Mouse (Mus musculus) C2C12 (cell line): ENCODE results near the gene Nudcd2. TPM values are rescaled to one million over a fixed set of nuclear protein-coding genes. Genes with fewer than 3 reads are reported as not detected.

Source experiments
- H3K27me3 ChIP-seq: one replicate; pipeline ENCODE4 v1.6.1; 2011; ENCODE audit not compliant: control insufficient read depth, insufficient read depth, insufficient read length
- H3K36me3 ChIP-seq: one replicate; pipeline ENCODE4 v1.6.1; 2011; ENCODE audit not compliant: control insufficient read depth, insufficient read depth
- H3K4me3 ChIP-seq: one replicate; pipeline ENCODE4 v1.5.1; 2011; ENCODE audit warnings: mild to moderate bottlenecking, control low read depth; ENCODE audit not compliant: poor library complexity, insufficient read depth, severe bottlenecking
- H3K79me2 ChIP-seq: one replicate; pipeline ENCODE4 v1.6.1; 2011; ENCODE audit not compliant: control insufficient read depth, insufficient read depth
- H3K79me3 ChIP-seq: one replicate; pipeline ENCODE4 v1.6.1; 2011; ENCODE audit warnings: low read depth, control low read depth
- H3ac ChIP-seq: one replicate; pipeline ENCODE3; 2011; ENCODE audit warnings: low read depth; ENCODE audit not compliant: control insufficient read depth, insufficient read length
- CEBPB ChIP-seq: IDR thresholded peaks from one replicate; pipeline ENCODE4 v1.6.1; 2011; ENCODE audit warnings: low read depth, mild to moderate bottlenecking, control low read depth, moderate library complexity
- CTCF ChIP-seq: IDR thresholded peaks from one replicate; pipeline ENCODE4 v1.5.1; 2011; ENCODE audit not compliant: control insufficient read depth, insufficient read depth, insufficient read length
- FOSL1 ChIP-seq: IDR thresholded peaks from one replicate; pipeline ENCODE4 v1.8.0; 2011; ENCODE audit warnings: mild to moderate bottlenecking, low read length; ENCODE audit not compliant: poor library complexity, insufficient read depth, severe bottlenecking
- MAX ChIP-seq: IDR thresholded peaks from one replicate; pipeline ENCODE4 v1.6.1; 2011; ENCODE audit warnings: mild to moderate bottlenecking, control low read depth
- MYOD1 ChIP-seq: IDR thresholded peaks from one replicate; pipeline ENCODE4 v1.6.1; 2011; ENCODE audit warnings: low read depth; ENCODE audit not compliant: control insufficient read depth, insufficient read length
- MYOG ChIP-seq: IDR thresholded peaks from one replicate; pipeline ENCODE4 v1.6.1; 2011; ENCODE audit not compliant: control insufficient read depth, insufficient read length; ENCODE audit errors: extremely low read depth
- USF1 ChIP-seq: IDR thresholded peaks from one replicate; pipeline ENCODE4 v1.6.1; 2011; ENCODE audit warnings: low read depth, mild to moderate bottlenecking, control low read depth, moderate library complexity
- polyA plus RNA-seq: library from polyadenylated mRNA; unstranded; fragments of >200 nt; fragmentation: generic; extraction: Trizol; gene quantifications from one replicate; pipeline ENCODE4 v1.2.1, GENCODE M21; 2012; ENCODE audit warnings: missing spikeins

Nudcd2 gene
- polyA plus RNA-seq, 1 experiment, result 64.2 TPM

DNA sequence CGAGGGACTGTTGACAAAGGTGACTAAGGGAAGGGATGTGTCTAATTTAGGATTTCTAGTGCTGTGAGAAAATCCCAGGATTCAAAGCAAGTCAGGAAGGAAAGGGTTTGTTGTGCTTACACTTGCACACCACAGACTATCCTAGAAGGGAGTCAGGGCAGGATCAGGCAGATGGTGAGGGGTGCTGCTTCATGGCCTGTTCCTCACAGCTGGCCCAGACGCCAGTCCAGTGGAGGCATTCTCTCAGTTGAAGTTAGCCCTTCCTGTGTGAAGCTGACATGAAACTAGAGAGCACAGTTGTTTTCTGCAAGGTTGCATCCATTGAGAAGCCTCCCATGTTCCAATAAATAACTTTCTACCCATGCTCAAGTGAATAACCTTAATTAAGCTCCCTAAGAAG, 14.2 kb downstream of the Nudcd2 start:
- Histone ChIP-seq H3K4me3 (no peak overlapping the region), H3K36me3 (peaks cover 71% of the 10 kb centered on the region), H3K79me3 (peaks cover 8% of the 10 kb centered on the region), H3K79me2 (peaks cover 20% of the 10 kb centered on the region), H3ac (no peak overlapping the region), H3K27me3 (no peaks in the 10 kb centered on the region)
- TF ChIP-seq FOSL1 (no peak), MAX (no peak), CEBPB (no peak), MYOD1 (no peak), USF1 (no peak), MYOG (no peak), CTCF (no peak)

DNA sequence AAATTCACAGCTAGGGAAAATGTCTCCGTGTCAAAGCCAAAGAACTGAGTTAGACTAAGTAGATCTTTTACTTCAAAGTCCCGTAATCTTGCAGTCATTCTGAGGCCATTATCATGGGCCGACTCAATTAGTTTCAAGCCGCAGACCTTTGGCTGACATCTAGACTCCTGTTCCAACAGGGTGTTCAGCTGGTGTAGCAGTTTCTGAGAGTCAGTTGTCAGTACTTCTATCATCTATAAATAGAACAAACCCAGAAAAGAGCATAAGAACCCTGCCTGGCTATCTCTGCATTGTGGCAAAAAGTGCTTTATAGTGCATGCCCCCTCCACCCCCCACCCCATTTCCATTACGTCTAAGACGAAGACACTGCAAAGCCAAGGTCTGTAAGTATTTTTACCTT, 20.4 kb downstream of the Nudcd2 start:
- peaks cover 43% of the 10 kb centered on the region for H3K79me2 ChIP-seq
- peaks cover 43% of the 10 kb centered on the region for H3K36me3 ChIP-seq
- peak overlapping the region; percentile 21 for H3ac ChIP-seq
- H3K27me3 ChIP-seq, result no peaks in the 10 kb centered on the region
- H3K79me3 ChIP-seq, result peaks cover 30% of the 10 kb centered on the region
- H3K4me3 ChIP-seq, result peak overlapping the region; percentile 93
- TF ChIP-seq MYOD1, result no peak
- TF ChIP-seq MAX, result no peak

DNA sequence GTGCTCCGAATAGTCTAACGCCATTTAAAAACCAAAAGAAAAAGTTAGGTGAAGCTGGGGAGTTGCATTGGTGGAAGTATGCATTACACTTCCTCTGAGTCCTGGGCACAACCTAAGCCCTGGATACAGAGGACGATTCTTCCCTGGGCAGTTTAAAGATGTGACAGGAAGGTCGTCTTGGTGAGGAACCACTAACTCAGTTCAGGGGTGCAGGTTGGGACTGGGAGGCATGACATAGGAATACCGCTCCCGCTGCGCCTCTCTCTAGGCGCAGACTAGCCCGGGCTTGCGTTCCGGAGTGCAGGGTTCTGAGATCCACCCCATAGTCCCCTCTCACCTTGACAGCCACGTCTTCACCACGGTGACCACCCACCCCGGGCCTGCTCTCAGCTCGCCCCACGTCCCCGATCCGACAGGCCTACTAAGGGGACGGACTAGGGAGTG, 21.2 kb downstream of the Nudcd2 start:
- peak overlapping the region; percentile 93 for H3K4me3 ChIP-seq
- peak overlapping the region; percentile 65 for H3ac ChIP-seq
- TF ChIP-seq USF1 (no peak), MYOG (no peak)
- H3K79me3 ChIP-seq, result peaks cover 30% of the 10 kb centered on the region
- peaks cover 36% of the 10 kb centered on the region for H3K36me3 ChIP-seq
- peaks cover 39% of the 10 kb centered on the region for H3K79me2 ChIP-seq
- H3K27me3 ChIP-seq, result no peaks in the 10 kb centered on the region

DNA sequence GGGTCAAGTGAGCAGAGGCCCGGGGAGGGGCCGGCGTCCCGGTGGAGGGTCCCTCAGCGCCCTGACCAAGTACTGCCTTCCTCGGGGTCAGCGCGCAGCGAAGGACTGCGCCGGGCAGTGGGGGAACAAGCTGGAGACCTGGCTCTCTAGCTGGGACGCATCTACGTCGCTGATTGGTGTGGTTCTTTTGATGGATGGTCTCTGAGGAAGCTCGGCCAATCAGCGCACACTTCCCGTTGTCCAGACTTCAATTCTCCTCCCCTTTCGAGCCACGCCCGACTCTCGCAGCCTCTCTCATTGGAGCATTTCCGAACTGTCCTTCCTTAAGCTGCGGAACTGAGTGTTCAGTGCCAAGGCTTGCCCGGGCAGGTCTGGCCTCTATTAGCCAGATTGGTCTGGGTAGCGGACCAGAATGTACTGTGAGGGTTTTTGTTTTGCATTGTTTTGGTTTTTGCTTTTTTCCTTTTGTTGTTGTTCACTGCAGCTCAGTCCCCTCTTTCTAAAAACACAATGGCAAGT, 21.7 kb downstream of the Nudcd2 start, which contains the start of gene Ccng1:
Gene Ccng1, minus strand, starts transcription at position 203 of the 519 bp plus-strand sequence.
- Histone ChIP-seq H3K36me3 (peaks cover 32% of the 10 kb centered on the region), H3K4me3 (peak within 1 kb of the TSS; percentile 93), H3K79me2 (peaks cover 36% of the 10 kb centered on the region), H3K79me3 (peaks cover 30% of the 10 kb centered on the region), H3K27me3 (no peaks in the 10 kb centered on the region), H3ac (peak within 1 kb of the TSS; percentile 65)
- TF ChIP-seq USF1 (no peak), MYOG (no peak), MAX (no peak), CTCF (no peak)

DNA sequence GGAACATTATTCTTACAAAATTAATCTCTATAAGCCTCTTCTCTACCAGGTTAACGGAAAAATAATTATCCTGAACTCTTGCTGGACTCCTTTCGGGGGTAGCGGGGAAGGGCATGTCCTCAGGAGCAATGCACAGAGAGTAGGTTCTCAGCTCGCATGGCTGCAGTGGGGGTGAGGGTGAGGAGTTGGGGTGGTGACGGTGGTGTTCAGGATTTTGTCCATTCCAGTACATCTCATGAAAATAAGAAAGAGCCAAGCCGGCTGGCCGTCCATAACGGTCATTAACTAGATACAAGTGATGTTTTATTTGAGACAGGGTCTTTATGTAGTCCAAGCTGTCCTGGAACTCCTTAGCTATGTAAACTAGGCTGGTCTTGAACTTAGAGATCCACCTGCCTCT, 22.5 kb downstream of the Nudcd2 start:
- TF ChIP-seq FOSL1 (no peak), MAX (no peak), MYOD1 (no peak), USF1 (no peak), MYOG (no peak), CTCF (no peak), CEBPB (no peak)
- peaks cover 30% of the 10 kb centered on the region for H3K79me3 ChIP-seq
- no peak overlapping the region for H3ac ChIP-seq
- H3K79me2 ChIP-seq, result peaks cover 36% of the 10 kb centered on the region
- no peaks in the 10 kb centered on the region for H3K27me3 ChIP-seq
- no peak overlapping the region for H3K4me3 ChIP-seq
- peaks cover 24% of the 10 kb centered on the region for H3K36me3 ChIP-seq

DNA sequence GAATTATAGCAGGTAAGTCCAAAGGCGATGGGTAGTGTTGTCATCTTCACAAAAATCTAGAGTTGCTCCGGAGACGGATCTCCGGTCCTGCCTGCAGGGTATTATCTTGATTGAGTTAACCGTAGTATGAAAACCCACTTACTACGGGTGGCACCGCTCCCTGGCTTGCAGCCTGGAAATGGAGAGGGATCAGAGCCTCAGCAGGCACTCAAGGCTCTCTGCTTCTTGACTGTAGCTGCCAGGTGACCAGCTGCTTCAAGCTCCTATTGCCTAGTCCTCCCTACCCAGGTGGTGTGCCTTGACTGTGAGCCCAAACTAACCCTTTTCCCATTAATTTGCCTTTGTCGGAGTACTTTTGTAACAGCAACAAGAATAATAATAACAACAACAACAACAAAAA, 26.4 kb downstream of the Nudcd2 start:
- Histone ChIP-seq H3K79me2 (peaks cover 1% of the 10 kb centered on the region), H3ac (no peak overlapping the region), H3K79me3 (peaks cover under 1% of the 10 kb centered on the region), H3K4me3 (no peak overlapping the region), H3K27me3 (no peaks in the 10 kb centered on the region), H3K36me3 (no peaks in the 10 kb centered on the region)
- TF ChIP-seq MYOG (no peak), USF1 (no peak), CEBPB (no peak), CTCF (no peak), MAX (no peak), MYOD1 (no peak), FOSL1 (no peak)
